Mouse (Mus musculus) liver, embryonic 11.5 days (tissue): ENCODE measurements around the gene Zscan20. TPM values are rescaled to one million over a fixed set of nuclear protein-coding genes. Genes with fewer than 3 reads are reported as not detected.

ENCODE experiments used
- ATAC-seq: fragments of 200-750 bp; cut with Nextera tagmentation; replicated peaks from 2 replicates; pipeline ENCODE4 v1.8.0; 2017; ENCODE audit warnings: moderate number of reproducible peaks, mild to moderate bottlenecking, moderate TSS enrichment, moderate library complexity; ENCODE audit not compliant: low FRiP score
- DNase-seq: peaks from one replicate; pipeline ENCODE4 v3.0.0-alpha.2; 2017; ENCODE audit warnings: low spot score
- H3K27ac ChIP-seq: fragments of 300-500 bp; sonication (generic); 2 replicates; pipeline ENCODE4 v1.5.1; 2014; ENCODE audit warnings: mild to moderate bottlenecking, low read depth, low read length, control low read depth
- H3K27me3 ChIP-seq: fragments of 300-500 bp; sonication (generic); replicated peaks from 2 replicates; pipeline ENCODE4 v1.6.1; 2014; ENCODE audit warnings: low read length, mixed read lengths; ENCODE audit not compliant: control insufficient read depth, insufficient read depth
- H3K36me3 ChIP-seq: fragments of 300-500 bp; sonication (generic); 2 replicates; pipeline ENCODE4 v1.6.1; 2014; ENCODE audit warnings: mild to moderate bottlenecking, low read length, moderate library complexity, mixed read lengths; ENCODE audit not compliant: control insufficient read depth, insufficient read depth
- H3K4me1 ChIP-seq: fragments of 300-500 bp; sonication (generic); replicated peaks from 2 replicates; pipeline ENCODE4 v1.6.1; 2014; ENCODE audit warnings: low read length, mixed read lengths; ENCODE audit not compliant: control insufficient read depth, insufficient read depth
- H3K4me2 ChIP-seq: fragments of 300-500 bp; sonication (generic); 2 replicates; pipeline ENCODE4 v1.6.1; 2014; ENCODE audit warnings: mild to moderate bottlenecking, control low read depth, moderate library complexity
- H3K4me3 ChIP-seq: fragments of 300-500 bp; sonication (generic); 2 replicates; pipeline ENCODE4 v1.5.1; 2014; ENCODE audit warnings: low read depth, low read length, control low read depth
- H3K9ac ChIP-seq: fragments of 300-500 bp; sonication (generic); 2 replicates; pipeline ENCODE4 v1.6.1; 2014; ENCODE audit warnings: low read depth, low read length, control low read depth
- H3K9me3 ChIP-seq: fragments of 300-500 bp; sonication (generic); 2 replicates; pipeline ENCODE4 v1.6.1; 2016; ENCODE audit warnings: low read length, inconsistent platforms, mixed read lengths; ENCODE audit not compliant: control insufficient read depth
- WGBS: fragments of 180-500 bp; shearing (Covaris S2); extraction: QIAGEN DNeasy Blood & Tissue Kit; methylation state at CpG from one replicate; pipeline ENCODE4 v1.1.7; 2014; 5-methylcytosine and 5-hydroxymethylcytosine counted together
- polyA plus RNA-seq: library from polyadenylated mRNA; unstranded; fragments of >200 nt; fragmentation: Nextera tagmentation; extraction: Ambion mirVana; gene quantifications from 2 replicates; pipeline ENCODE4 v1.2.1, GENCODE M21; 2014

Gene Zscan20
- polyA plus RNA-seq, 1 experiment from 2014 or later: 3.9 TPM

- WGBS: 90% methylated on average over 7 of the region's 7 CpGs
- ATAC-seq: no peak
- Histone ChIP-seq H3K27me3 (no peaks in the 10 kb centered on the region), H3K9ac (no peak overlapping the region), H3K4me2 (no peak overlapping the region), H3K4me1 (peaks cover 8% of the 10 kb centered on the region), H3K27ac (no peak overlapping the region), H3K9me3 (no peaks in the 10 kb centered on the region), H3K4me3 (no peak overlapping the region), H3K36me3 (no peaks in the 10 kb centered on the region)
- no peak for DNase-seq
Measured at GRCm38 (mm10) chr4:128606586-128606985, 3.3 kb downstream of the Zscan20 start.

GRCm38 (mm10) chr4:128597801-128598560, 11.9 kb downstream of the Zscan20 start:
- no peaks in the 10 kb centered on the region for H3K27me3 ChIP-seq
- no peak overlapping the region for H3K9ac ChIP-seq
- peaks cover 3% of the 10 kb centered on the region for H3K4me1 ChIP-seq
- DNase-seq (no peak), ATAC-seq (no peak)
- H3K4me2 ChIP-seq: no peak overlapping the region
- H3K4me3 ChIP-seq: no peak overlapping the region
- no peaks in the 10 kb centered on the region; the same call in 1 of the 2 replicates for H3K36me3 ChIP-seq
- no peaks in the 10 kb centered on the region for H3K9me3 ChIP-seq
- 72% methylated on average over 12 of the region's 12 CpGs for WGBS
- H3K27ac ChIP-seq: no peak overlapping the region

DNA sequence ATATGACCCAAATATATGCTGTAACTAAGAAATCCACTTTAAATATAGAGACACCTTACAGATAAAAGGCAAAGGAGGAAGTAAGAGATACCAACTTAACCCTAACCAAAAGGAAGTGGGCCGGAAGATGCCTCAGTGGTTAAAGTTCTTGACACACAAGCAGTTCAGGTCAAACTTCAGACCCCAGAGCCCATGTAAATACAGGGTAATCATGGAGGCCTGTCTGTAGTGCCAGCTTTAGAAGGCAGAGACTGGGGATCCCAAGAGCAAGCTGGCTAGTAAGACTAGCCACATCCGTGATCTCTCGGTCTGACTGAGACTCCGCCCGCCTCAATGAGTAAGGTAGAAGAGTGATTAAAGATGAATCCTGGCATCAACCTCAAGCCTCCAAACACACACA, 15.8 kb downstream of the Zscan20 start:
- Histone ChIP-seq H3K9me3 (no peaks in the 10 kb centered on the region), H3K9ac (no peak overlapping the region), H3K36me3 (peaks cover 11% of the 10 kb centered on the region; the same call in 1 of the 2 replicates), H3K4me2 (no peak overlapping the region), H3K27me3 (no peaks in the 10 kb centered on the region), H3K4me3 (no peak overlapping the region), H3K4me1 (peaks cover 3% of the 10 kb centered on the region), H3K27ac (no peak overlapping the region)
- WGBS: 73% methylated on average over 5 of the region's 5 CpGs
- DNase-seq (no peak), ATAC-seq (no peak)

DNA sequence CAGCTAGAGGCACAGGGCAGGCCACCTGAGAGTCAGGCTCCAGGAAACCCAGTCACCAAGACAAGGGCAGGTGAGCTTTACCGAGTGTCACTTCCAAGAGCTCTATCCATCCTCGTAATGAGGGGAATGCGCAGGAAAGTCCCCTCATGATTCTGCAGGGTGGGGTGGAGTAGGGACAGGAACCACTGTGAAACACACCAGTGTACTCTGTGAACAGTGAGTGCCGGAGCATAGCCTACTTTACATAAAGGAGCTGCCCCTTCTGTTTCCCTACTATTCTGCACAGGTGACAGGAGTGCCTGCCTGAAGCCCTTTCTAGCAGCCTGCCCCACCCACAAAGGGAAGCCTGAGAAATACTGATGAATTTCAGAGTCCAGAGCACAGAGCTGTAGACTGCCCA, 16.6 kb downstream of the Zscan20 start:
- DNase-seq (no peak), ATAC-seq (no peak)
- H3K27me3 ChIP-seq: no peaks in the 10 kb centered on the region
- no peak overlapping the region for H3K9ac ChIP-seq
- H3K36me3 ChIP-seq: peaks cover 15% of the 10 kb centered on the region; the same call in 1 of the 2 replicates
- H3K4me2 ChIP-seq: no peak overlapping the region
- H3K4me3 ChIP-seq: no peak overlapping the region
- no peaks in the 10 kb centered on the region for H3K9me3 ChIP-seq
- peaks cover 3% of the 10 kb centered on the region for H3K4me1 ChIP-seq
- WGBS: 98% methylated on average over 4 of the region's 4 CpGs
- no peak overlapping the region for H3K27ac ChIP-seq

DNA sequence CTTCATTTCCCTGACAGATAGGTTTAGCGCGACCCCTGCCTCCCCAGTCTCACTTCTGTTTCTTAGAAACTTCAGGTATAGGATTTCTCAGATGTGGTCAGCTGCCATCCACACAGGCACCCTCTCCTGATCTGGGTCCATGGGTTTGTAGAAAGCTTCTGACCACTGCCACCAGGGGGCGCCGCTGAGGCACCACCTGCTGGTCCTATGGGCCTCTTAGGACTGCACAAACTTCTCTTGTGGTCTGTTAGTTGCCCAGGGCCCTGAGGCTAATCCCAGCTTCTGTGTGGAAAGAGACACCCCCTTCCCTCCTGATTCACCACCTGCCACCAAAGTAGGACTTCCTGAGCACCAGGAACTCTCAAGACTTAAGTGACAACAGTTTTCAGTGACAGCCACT, 30.7 kb downstream of the Zscan20 start:
- no peak overlapping the region for H3K27ac ChIP-seq
- no peak overlapping the region for H3K4me2 ChIP-seq
- no peak overlapping the region for H3K4me3 ChIP-seq
- H3K27me3 ChIP-seq: no peaks in the 10 kb centered on the region
- H3K4me1 ChIP-seq: no peaks in the 10 kb centered on the region
- peaks cover 12% of the 10 kb centered on the region; the same call in 1 of the 2 replicates for H3K9me3 ChIP-seq
- DNase-seq: peak; percentile 60
- no peak overlapping the region for H3K9ac ChIP-seq
- peaks cover 31% of the 10 kb centered on the region for H3K36me3 ChIP-seq
- 42% methylated on average over 4 of the region's 4 CpGs for WGBS
- no peak for ATAC-seq

GRCm38 (mm10) chr4:128575811-128576210, 34.1 kb downstream of the Zscan20 start:
- no peak overlapping the region for H3K27ac ChIP-seq
- peaks cover 8% of the 10 kb centered on the region for H3K36me3 ChIP-seq
- H3K4me2 ChIP-seq: no peak overlapping the region
- ATAC-seq: no peak
- WGBS: 85% methylated on average over 4 of the region's 4 CpGs
- DNase-seq: no peak
- H3K9me3 ChIP-seq: no peaks in the 10 kb centered on the region
- no peak overlapping the region for H3K9ac ChIP-seq
- H3K4me1 ChIP-seq: no peaks in the 10 kb centered on the region
- H3K4me3 ChIP-seq: no peak overlapping the region
- H3K27me3 ChIP-seq: no peaks in the 10 kb centered on the region

DNA sequence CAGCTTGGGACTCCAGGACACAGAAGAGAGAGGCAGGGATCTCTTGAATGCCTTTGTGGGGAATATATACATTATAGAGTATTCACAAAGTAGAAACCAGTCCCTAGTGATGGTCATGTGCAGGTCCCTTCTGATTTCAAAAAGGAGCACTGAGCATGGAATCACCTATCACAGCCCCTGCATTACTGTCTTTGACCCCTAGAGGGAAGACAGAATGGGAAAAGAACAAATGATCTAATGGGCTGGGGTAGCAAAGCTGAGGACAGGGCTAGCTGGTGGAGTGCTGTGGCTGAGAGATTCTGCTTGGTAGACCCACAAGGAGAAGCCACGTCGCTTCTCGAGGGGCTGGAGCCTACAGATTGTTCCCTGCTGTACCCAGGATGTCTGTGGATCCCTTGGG, 49.6 kb downstream of the Zscan20 start:
- 65% methylated on average over 3 of the region's 3 CpGs for WGBS

GRCm38 (mm10) chr4:128554198-128554597, 55.7 kb downstream of the Zscan20 start:
- Histone ChIP-seq H3K4me1 (no peaks in the 10 kb centered on the region), H3K27ac (no peak overlapping the region), H3K9ac (no peak overlapping the region), H3K4me2 (no peak overlapping the region), H3K9me3 (no peaks in the 10 kb centered on the region), H3K27me3 (no peaks in the 10 kb centered on the region), H3K4me3 (no peak overlapping the region), H3K36me3 (no peaks in the 10 kb centered on the region)
- WGBS: 89% methylated on average over 2 of the region's 2 CpGs
- DNase-seq (no peak), ATAC-seq (no peak)

More for the DNA sequence above, 49.6 kb downstream of the Zscan20 start:
- H3K36me3 ChIP-seq: no peaks in the 10 kb centered on the region
- no peak overlapping the region for H3K27ac ChIP-seq
- H3K9ac ChIP-seq: no peak overlapping the region
- H3K4me2 ChIP-seq: no peak overlapping the region
- DNase-seq (no peak), ATAC-seq (no peak)
- H3K27me3 ChIP-seq: no peaks in the 10 kb centered on the region
- no peaks in the 10 kb centered on the region for H3K4me1 ChIP-seq
- H3K9me3 ChIP-seq: no peaks in the 10 kb centered on the region
- H3K4me3 ChIP-seq: no peak overlapping the region

DNA sequence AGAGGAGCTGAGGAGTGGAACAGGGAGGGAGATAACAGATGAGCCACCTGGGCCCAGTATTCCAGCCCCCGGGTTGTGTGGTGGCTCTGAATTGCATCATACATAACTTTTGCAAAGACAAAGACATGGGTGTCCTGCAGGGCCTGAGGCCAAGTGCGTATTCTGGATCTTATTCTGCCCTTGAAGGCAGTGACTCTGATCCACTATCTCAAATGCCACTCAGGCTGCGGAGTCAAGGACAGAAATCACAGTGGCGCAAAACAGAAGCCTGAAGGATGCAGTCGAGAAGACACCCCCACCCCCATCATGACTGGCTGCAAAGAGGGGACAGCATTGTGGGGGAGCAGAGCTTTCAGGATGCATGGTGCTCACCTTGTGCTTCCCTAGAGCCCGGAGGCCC, 59.1 kb downstream of the Zscan20 start:
- no peak overlapping the region for H3K9ac ChIP-seq
- H3K4me2 ChIP-seq: no peak overlapping the region
- no peaks in the 10 kb centered on the region for H3K36me3 ChIP-seq
- H3K27me3 ChIP-seq: no peaks in the 10 kb centered on the region
- no peaks in the 10 kb centered on the region for H3K9me3 ChIP-seq
- no peaks in the 10 kb centered on the region for H3K4me1 ChIP-seq
- H3K27ac ChIP-seq: no peak overlapping the region
- 82% methylated on average over 6 of the region's 6 CpGs for whole genome bisulfite sequencing
- ATAC-seq: no peak
- no peak for DNase-seq
- no peak overlapping the region for H3K4me3 ChIP-seq
